Mouse (Mus musculus) v-Abl transformed pro-B cells (cell line): ENCODE measurements around the gene Tfeb.

Experiments used
- in situ Hi-C, 2 experiments: fragments of 400-800 bp; cut with MboI; formaldehyde crosslinking; loops; one replicate each; pipeline ENCODE4 v1.15.1; 2025; ENCODE audit not compliant: unreplicated experiment in 2 of 2

Gene Tfeb

GRCm38 (mm10) chr17:47748791-47749553, 12.1 kb downstream of the Tfeb start:
- in situ Hi-C loops, result loop anchor here (5.0 to 10.0 kb wide), 2 partner anchors 116 to 118 kb away; no protein-coding TSS in a partner anchor

- in situ Hi-C loops, result loop anchor here (5.0 to 10.0 kb wide), 2 partner anchors 115 to 118 kb away; no protein-coding TSS in a partner anchor
These were observed 12.8 kb downstream of the Tfeb start for GRCm38 (mm10) chr17:47749626-47750025.

- in situ Hi-C loops, result no loop called here
These were observed 13.3 kb downstream of the Tfeb start for GRCm38 (mm10) chr17:47750101-47750500.

- in situ Hi-C loops, result no loop called here
These were observed 15.0 kb downstream of the Tfeb start for GRCm38 (mm10) chr17:47751811-47752210.

GRCm38 (mm10) chr17:47753130-47753775, 16.4 kb downstream of the Tfeb start:
- in situ Hi-C loops, result no loop called here

- in situ Hi-C loops, result no loop called here
These were observed 17.4 kb downstream of the Tfeb start for GRCm38 (mm10) chr17:47754246-47754645.

GRCm38 (mm10) chr17:47756366-47756765, 19.5 kb downstream of the Tfeb start:
- in situ Hi-C loops, result no loop called here

- in situ Hi-C loops, result no loop called here
These were observed 20.3 kb downstream of the Tfeb start for GRCm38 (mm10) chr17:47757056-47757610.

- in situ Hi-C loops, result no loop called here
These were observed 23.0 kb downstream of the Tfeb start for GRCm38 (mm10) chr17:47759702-47760410.

GRCm38 (mm10) chr17:47762028-47762427, 25.2 kb downstream of the Tfeb start:
- in situ Hi-C loops, result no loop called here

GRCm38 (mm10) chr17:47762518-47763340, 25.9 kb downstream of the Tfeb start:
- in situ Hi-C loops, result no loop called here

- in situ Hi-C loops, result no loop called here
These were observed 29.2 kb downstream of the Tfeb start for GRCm38 (mm10) chr17:47765986-47766385.

- in situ Hi-C loops, result no loop called here
These were observed 29.7 kb downstream of the Tfeb start for GRCm38 (mm10) chr17:47766407-47767043.

- in situ Hi-C loops, result no loop called here
These were observed 30.2 kb downstream of the Tfeb start for GRCm38 (mm10) chr17:47767081-47767455.

- in situ Hi-C loops, result no loop called here
These were observed 30.8 kb downstream of the Tfeb start for GRCm38 (mm10) chr17:47767456-47768141.

- in situ Hi-C loops, result no loop called here
These were observed 32.0 kb downstream of the Tfeb start for GRCm38 (mm10) chr17:47768707-47769276.

GRCm38 (mm10) chr17:47769389-47770299, 32.8 kb downstream of the Tfeb start:
- in situ Hi-C loops, result loop anchor here in 1 of 2 experiments (5.0 kb wide), 1 partner anchor 32 kb away; the partner anchor contains the start of gene Tfeb

- in situ Hi-C loops, result loop anchor here in 1 of 2 experiments (5.0 kb wide), 1 partner anchor 36 kb away; the partner anchor contains the start of gene Tfeb
These were observed 36.8 kb downstream of the Tfeb start for GRCm38 (mm10) chr17:47773604-47774003.
